Mouse (Mus musculus): ENCODE measurements around the gene Dmrta2.

DNA sequence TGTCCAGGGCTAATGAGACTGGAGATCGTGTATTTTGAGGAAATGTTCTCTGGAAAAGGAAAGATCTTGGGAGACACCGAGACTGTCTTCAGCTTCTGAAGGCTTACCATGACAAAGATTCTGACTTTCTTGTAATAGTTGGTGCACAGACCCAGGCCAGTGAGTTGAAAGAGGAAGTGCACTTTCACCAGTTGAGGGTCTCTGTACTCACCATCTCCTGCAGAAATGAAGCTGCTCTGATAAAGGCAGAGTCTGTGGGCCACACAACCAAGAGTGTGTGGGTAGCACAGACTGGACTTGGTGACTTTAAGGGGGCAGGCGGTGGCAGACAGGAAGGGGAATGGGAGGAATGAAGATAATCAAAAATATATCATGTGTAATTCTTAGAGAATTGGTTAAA, 41.3 kb upstream of the Dmrta2 start:
- TF ChIP-seq GATA1 (IDR thresholded peaks at IDR 0.05; ENCODE audit: borderline replicate concordance, low read length) (no peak), FLI1 (IDR thresholded peaks at IDR 0.05; ENCODE audit: low read length) (no peak)
